Mouse (Mus musculus): Measurements from ENCODE around the gene Trappc6a.
"Not testable (repeated sequence)": the region's sequence is repeated elsewhere in the genome, so short reads cannot be mapped to it uniquely, and the experiment has no call there.

Gene Trappc6a

DNA sequence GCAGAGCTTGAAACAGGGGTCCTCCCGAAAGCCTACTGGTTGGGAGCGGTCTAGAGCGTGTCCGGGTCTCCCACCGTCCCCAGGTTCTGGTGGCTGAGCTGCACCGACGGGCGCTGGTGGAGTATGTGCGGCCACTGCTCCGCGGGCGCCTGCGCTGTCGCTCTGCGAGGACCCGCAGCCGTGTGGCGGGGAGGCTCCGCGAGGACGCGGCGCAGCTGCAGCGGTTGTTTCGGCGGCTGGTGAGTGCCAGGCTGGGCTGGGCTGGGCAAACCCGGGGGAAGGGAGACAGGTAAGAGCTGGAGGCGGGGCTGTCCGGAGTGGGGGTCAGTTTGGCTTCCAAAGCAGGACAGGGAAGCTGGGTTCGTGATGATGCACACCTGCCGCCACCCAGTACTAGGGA is 18.7 kb upstream of the Trappc6a start:
- no peak for DNase-seq (ENCODE audit: low spot score in 2 of 2)

DNA sequence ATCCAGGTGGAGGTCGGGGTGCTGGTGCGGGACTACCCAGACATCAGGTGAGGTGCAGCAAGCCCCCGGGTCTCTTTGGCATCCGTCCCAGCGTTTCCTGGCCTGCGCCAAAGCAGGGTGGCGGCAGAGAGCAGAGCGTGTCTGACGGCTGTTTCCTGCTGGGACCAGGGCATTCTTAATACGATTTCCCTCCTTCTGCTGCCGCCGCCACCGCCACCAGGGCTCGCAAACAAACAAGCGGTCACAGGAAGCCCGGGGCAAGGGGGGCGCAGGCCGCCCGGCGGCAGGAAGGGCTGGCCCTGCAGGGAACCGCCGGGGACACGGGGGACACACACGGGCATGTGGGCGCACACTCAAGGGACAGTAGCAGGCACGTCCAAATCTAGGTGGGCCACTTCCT is 16.5 kb upstream of the Trappc6a start:
- DNase-seq (ENCODE audit: low spot score in 2 of 2), result peak in 1 of 2 experiments; percentile 21

DNA sequence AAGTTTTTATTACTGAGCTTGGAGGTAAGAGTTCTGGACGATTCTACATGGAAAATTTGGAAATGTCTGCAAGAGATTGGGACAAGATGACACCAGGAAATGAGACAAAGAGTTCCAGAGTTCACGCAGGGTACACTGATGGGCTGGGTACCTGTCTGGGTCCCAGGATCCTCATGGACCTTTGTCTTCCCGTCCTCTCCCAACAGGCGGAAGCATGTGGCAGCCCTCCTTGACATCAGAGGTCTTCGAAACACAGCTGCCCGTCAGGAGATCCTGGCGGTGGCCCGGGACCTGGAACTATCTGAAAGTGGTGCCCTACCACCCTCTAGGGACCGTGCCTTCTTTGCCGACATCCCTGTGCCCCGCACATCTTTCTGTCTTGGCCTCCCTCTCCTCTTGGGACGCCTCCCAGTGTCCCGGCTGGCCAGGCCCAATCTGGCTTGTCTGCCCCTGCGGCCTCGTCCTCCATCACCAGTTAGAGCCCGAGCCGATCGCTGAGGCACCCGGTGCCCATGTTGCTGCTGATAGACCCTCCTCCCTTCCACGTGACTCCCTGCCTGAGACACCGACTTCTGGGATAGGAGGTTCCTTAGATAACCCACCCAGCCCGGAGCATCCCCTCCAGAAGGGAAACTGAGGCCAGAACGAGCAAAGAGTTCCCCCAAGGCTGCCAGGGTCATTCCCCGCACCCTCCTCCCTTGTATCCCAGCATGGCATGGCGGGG is 13.3 kb upstream of the Trappc6a start:
- no peak for DNase-seq (ENCODE audit: low spot score in 2 of 2)

DNA sequence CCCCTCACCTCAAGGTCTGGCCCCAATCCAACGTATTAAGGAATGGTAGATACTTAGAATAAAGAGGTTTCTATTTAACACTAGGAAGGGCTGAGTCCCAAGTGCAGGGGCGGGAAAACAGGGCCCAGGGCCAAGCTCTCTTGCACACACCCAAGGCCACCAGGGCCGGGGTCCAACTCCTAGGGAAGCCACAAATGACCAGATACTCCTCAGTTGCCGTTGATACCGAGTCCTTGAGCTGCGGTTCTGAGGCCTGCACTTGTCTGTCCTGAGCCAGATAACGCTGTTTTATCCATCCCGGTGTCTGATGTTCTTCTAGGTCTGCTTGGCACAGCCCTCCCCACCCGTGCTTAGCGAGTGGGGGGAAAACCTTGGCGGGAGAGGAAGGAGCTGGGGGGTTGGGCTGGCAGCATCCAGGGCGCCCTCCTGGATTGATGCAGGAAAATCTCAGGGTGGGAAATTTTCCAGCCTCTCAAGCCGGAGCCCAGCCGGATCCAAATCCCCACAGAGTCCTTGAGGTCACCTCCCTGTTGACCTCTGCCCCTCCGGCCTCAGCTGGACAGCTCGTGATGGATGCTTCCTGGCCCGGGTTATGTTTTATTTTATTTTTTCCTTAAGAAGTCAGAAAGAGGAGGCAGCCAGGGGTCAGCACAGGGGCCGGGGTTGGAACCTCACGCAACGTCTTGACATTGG is 12.5 kb upstream of the Trappc6a start:
- no peak for DNase-seq (ENCODE audit: low spot score in 2 of 2)

DNA sequence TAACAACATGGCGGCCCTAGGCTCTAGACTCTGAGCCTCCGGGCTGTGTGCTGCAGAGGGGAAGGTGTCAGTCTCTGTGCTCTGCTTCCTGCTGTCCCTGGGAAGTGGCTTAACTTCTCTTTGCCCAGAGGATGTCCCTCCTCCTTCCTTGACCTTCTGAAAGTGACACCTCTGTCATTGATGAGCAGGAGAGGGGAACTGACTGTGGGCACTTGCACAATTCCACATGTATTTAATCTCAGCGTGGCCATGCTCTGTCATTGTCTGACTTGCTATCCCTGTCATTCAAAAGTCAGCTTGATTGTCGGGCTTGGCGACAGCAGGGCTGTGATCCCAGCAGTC is 12.0 kb upstream of the Trappc6a start:
- no peak for DNase-seq (ENCODE audit: low spot score in 2 of 2)

DNA sequence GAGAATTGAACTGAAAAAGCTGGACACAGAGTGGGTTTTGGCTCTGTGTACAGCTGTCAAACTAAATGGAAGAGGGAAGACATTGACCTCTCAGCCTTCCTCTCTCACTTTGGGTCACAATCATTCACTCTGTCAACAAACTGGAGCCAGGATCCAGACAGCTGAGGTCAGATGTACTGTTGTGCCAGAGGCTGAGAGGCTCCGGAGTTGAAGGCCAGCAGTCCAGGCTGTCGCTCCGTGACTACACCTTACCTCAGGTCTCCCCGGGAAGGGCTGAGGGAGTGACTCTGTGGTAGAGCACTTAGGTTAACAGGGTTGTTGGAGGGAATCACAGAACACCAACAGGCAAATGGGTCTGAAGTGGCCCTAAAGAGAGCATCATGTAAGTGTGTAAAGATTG is 9.9 kb upstream of the Trappc6a start:
- DNase-seq (ENCODE audit: low spot score in 2 of 2), result no peak

DNA sequence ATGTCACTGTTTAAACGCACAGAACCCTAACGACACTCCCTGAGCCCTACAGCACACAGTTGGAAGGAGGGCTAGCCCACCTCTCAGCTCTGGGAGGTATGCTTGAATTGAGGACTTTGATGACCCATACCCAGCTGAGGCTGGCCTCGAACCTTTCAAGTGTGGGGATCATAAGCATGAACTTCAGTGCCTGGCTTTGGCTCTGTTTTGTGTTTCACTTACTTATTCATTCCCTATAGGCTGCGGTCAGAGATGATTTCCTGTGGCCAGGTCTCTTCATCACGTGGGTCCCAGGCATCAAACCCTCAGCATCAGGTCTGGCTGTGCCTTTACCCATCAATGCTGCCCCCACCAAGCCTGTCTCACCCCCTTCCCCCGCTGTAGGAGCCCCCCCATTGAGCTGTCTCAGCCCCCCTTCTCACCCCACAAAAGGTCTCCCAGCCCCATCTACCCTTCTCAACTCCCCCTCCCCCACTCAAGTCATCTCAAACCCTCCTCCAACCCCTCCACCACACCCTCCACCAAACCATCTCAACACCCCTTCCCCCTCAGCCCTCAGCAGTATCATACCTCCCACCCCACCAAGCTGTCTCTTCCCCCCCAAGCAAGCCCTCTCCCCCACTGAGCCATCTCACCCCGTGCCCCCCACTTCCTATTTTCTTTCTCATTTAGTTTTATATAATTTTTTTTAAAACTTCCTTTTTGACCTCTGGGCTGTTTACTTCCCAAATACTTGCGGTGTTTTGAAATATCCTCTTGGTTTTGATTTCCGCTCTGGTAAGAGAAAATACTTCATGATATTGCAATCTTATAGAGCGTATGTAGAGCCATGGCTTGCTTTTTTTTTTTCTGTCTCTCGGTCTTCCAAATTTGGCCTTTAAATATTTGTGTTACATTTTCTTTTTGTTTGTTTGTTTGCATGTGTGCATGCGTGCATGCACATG is 7.5 kb upstream of the Trappc6a start:
- no peak for DNase-seq (ENCODE audit: low spot score in 2 of 2)

DNA sequence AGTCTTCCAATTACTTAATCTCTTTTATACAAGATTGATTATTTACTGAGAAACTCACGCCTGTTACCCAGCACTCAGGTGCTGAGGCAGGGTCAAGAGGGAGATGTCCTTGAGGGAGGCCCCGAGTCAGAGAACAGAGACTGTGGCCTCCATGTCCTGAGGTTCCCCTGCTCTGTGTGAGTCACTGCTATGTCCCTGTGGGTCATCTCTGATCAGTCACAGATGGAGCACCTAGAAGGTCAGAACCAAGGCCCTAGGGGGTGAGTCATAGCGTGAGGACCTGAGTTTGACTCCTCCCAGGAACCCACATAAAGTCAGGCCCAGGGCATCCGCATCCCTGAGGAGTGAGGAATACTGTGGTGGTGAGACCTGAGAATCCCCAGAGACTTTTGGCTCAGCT is 6.5 kb upstream of the Trappc6a start:
- no peak for DNase-seq (ENCODE audit: low spot score in 2 of 2)

DNA sequence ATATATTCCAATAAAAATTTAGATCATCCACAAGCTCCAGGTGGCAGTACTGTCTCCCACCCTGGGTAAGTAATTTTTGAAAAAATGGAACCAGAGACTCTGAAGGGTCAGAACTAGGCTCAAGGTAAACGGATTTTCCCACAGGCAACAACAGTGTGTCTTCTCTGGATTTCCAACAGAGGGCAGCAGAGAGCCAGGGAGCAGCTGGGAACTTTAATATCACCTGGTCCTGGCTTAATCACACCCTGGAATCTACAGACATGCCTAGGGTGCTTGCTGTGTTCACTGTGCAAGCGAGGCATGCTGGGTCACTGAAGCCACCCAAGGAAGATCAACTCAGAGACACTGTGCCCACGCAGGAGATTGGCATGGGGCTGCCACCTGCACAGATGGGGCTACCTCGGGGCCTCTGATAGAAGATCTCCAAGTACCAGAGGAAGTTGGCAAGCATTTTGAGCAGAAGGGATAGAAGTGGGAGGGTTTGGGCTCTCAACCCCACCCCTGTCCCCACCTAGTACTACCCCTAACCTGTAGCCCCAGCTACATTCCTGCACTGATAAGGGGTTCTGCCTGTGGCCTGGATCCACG is 4.6 kb upstream of the Trappc6a start:
- no peak for DNase-seq (ENCODE audit: low spot score in 2 of 2)

DNA sequence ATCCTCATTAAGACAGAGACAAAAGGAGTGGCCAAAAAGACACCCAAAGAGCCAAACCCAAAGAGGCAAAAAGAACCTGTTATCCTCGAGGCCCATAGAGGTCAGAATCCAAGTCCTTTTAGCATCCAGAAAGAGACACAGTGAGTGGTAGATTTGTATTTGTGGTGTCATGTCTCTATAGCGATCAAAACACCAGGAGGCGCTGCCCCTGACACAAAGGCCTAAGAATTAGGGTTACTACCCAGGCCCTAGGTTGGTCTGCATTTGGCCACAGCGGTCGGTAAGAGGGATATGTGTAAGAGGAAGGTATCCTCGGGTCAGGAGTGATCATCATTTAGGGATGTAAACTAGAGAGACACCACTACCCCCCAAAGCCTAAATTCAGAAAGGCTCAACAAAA is 1.9 kb upstream of the Trappc6a start:
- DNase-seq (ENCODE audit: low spot score in 2 of 2), result no peak

DNA sequence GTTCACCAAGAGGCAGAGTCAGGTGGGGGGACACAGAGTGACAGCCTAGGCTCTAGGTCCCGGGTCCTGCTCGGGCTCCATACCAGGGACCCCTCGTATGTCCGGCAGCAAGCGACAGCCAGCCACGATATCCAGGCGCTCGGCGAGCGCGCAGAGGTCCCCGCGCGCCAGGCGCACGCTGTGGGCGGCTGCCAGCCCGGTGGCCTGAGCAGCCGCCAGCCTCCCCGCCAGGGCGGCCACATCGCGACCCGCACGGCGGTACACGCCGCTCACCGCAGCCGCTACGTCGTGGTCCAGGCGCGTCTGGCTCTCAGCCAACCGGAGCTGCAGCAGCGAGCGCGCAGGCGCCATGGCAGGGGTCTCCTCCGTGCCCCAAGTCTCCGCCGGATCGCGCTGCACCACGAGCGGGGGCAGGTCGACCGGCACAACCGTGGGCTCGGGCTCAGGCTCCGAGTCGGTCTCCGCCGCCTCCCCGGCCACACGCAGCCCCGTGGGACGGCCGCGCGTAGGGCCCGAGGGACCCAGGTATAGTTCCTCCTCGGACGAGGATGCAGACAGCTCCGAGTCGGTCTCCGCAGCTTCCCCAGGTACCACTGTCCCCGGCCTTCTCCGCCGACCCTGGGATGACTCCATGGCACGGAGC is 1.1 kb upstream of the Trappc6a start:
- DNase-seq (ENCODE audit: low spot score in 2 of 2), result peak; percentile 34 to 46

DNA sequence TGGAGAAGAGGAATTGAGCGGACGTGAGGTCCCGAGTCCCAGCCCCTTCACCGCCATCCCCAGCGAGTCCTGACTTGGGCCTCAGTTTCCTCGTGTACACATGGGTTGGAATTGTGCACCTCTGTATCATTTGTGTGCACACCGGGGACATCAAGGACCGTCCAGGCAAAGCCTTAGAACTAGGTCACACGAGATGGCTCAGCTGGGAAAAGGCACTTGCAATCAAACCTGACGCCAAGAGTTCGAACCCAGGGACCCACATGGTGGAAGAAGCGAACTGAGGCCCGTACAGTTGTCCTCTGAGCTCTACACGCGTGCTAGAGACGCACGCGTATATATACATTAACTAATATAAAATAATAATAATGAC is 598 bp upstream of the Trappc6a start:
- no peak for DNase-seq (ENCODE audit: low spot score in 2 of 2)

DNA sequence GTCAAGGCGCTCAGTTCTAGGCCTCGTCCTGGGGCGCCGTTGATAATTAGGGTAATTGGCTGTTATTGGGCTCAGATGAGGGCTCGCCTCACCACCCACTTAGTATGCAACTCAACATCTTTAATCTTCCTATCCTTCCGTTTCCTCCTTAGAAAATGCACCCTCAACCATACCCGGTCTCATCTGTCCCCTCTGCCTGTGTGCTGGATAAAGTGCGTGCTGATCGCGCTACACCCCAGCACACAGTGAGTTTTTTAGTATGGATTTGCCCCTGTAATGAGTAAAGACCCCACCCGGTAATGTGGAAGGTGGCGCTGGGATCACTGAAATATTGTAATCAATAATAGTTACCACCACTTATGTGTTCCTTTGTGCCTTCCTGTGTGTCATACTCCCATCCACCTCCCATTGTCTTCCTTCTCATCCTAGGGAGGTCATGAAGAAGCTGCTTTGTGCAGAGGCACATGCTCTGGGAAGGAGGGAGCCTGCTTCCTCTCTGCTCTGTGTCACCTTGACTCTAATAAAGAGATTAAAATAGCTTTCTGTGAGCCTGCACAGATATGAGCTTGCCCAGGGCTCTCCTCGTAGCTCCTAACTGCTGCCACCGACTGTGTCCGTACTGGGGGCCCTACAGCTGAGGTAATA is 851 bp downstream of the Trappc6a start:
- DNase-seq (ENCODE audit: low spot score in 2 of 2), result no peak

DNA sequence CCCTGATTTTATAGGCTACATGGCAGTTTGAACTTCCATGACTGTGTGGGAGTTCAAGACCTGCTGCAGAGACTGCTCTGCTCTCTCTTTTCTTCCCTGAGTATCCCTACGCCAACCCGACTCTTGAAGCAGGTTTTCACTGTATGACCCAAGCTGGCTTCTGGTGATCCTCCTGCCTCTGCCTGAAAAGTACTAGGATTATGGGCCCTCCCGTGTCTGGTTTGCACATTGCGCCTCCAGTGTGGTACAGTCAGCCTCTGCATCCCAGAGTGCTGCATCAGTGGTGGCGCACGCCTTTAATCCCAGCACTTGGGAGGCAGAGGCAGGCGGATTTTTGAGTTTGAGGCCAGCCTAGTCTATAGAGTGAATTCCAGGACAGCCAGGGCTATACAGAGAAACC is 1.6 kb downstream of the Trappc6a start:
- DNase-seq (ENCODE audit: low spot score in 2 of 2), result no peak

DNA sequence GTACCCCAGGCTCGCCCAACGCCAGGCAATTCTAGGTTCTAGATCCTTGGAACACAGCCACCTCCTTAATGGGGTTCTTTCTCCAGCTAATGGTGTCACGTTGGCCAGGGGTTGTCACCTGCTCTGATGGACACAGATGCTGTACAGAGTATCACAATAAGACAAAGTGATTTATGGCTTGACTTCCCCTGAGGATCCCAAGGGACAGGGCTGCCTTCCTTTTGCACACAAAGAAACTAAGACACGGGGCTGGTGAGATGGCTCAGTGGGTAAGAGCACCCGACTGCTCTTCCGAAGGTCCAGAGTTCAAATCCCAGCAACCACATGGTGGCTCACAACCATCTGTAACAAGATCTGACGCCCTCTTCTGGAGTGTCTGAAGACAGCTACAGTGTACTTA is 3.7 kb downstream of the Trappc6a start:
- not testable (repeated sequence) for DNase-seq (ENCODE audit: low spot score in 2 of 2)

DNA sequence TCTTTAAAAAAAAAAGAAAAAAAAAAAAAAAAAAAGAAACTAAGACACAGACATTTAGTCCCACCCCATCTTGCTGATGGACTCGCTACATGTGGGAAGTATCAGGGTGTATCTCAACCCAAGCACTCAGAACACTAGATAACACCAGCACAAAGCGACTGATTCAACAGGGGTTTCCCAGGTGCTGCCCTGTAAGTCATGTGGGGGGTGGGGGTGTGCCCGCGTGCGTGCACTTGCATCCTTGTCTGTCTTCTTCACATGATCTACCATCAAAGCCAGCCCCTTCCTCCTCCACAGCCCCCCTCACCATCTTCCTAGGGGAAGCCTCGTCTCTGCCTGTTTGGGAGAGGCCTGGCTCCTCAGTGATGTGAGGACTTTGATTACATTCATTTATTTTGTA is 4.2 kb downstream of the Trappc6a start:
- no peak for DNase-seq (ENCODE audit: low spot score in 2 of 2)

DNA sequence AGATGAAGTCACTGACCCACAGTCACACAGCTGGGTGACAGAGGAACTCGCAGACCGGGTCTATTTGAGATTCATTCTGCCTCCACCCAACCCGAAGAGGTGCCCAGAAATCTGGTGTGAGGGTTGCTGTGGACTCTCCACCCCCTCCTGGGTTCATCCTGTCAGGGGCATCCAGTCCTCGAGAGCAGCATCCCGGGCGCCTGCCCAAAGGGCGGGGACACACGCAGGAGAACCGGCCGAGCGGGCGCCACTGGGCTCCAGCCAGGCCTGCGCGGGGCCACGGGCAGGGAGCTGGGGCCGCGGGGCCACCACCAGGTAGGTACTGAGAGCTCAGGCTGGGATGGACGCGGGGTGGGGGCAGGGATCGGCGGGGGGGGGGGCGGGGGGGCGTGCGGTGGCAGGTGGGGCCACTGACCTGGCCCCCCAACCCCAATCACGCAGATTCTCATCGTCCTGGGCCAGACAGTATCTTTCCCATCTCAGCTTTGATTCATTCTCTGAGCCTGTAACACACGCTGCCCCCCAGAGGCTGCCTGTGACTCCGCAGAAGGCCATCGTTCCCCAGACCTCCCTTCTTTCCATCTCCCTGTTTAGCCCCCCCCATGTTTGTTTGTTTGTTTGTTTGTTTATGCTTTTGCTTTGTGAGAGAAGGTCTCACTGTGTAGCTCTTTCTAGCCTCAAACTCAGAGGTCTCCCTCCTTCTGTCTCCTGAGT is 9.6 kb downstream of the Trappc6a start, which contains the start of gene Nkpd1:
TSS of gene Nkpd1 (plus strand) at position 187 of the 714 bp plus-strand sequence.
- DNase-seq (ENCODE audit: low spot score in 2 of 2), result no peak

DNA sequence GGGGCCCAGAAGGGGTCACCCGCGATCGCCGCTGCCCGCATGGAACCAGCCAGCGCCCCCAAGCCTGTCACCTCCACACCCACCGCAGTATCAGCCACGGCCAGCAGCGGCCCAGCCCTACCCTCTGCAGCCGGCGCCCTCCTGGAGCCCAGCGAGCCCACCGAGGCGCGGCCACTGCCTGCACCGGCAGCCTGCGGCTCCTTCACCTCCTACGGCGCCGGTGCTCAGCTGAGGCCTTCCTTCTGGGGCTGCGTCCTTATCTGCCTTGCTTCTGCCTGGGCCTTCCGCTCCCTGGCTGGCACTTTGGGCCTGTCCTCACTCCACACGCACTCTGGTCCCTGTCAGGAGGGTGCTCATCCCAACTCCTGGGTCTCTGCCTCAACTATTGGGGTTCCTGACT is 11.8 kb downstream of the Trappc6a start:
- DNase-seq (ENCODE audit: low spot score in 2 of 2), result no peak

DNA sequence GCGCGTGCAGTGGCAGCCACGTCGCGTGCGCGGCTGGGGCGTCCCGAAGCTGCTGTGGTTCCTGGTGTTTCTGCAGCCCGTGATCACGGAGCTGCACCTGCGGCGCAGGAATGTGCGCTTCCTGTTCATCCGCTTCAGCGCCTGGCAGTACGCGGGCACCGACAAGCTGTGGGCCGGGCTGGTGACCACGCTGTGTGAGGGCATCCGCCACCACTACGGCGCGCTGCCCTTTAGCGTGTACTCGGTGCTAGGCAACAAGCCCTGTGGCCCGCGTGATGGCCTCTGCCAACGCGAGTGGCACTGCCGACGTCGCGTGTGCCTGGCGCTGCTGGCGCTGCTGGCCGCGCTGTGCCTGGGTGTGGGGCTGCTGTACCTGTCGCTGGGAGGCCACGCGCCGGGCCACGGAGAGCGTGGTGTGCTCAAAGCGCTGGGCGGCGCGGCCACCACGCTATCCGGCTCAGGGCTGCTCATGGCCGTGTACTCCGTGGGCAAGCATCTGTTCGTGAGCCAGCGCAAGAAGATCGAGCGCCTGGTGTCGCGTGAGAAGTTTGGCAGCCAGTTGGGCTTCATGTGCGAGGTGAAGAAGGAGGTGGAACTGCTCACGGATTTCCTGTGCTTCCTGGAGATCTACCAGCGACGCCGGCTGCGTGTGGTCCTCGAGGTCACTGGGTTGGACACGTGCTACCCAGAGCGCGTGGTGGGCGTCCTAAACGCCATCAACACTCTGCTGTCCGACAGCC is 15.0 kb downstream of the Trappc6a start:
- no peak for DNase-seq (ENCODE audit: low spot score in 2 of 2)
